Mouse (Mus musculus) Muller cell, postnatal 12 days (primary cell): ENCODE results near the gene Gp9.
"Not testable (repeated sequence)": the region's sequence is repeated elsewhere in the genome, so short reads cannot be mapped to it uniquely, and the experiment has no call there.

ENCODE experiments used
- DNase-seq: peaks from one replicate; pipeline ENCODE4 v3.0.0-alpha.2; 2015; ENCODE audit errors: inconsistent ontology term

Gp9 gene

DNA sequence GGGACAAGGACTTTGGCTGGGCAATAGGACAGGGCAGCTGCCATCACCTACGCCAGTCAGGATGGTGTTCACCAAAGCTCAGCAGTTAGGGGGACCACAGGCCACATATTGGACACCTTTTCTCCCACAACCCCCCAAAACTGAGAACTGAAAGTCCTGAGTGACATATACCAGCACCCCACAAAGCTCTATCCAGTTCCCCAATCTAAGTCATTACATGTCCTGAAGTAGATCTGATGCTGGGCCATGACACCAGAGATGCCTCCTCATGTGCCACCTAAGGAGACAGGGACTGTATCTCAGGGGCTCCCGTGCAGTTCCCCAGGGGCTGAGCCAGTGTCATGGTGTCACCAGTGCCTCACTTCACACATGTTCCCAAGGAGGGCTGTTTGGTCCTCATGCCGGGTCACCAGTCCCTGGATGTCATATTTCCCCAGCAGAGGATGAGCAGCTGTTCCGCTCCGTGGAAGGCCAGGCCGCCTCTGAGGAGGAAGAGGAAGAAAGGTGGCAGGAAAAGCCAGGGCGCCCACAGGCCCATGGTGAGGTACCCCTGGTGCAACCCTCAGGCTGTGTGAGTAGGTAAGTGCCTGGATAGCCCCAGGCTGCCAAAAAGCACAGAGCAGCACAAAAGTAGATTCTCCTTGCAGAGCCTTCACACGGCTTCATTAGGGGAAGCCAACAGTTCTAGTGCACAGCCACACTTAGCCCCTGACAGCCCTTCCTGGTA is 27.5 kb upstream of the Gp9 start:
- no peak for DNase-seq

DNA sequence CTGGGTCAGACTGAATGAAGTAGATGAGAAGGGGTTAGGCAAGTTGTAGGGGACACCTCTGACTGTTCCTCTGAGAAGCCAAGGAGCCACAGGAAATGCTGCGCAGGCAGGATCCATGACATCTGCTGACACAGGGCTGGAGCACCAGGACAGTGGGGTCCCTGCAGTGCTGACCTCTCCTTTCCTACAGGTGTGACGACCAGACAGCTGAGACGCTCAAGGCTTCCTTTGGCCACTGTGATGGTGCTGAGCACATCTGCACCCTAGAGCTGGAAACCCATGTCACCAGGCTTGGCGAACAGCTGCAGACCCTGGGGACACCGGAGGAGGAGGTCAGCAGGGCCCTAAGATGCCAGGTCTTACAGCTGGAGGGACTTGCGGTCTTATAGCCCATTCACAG is 26.3 kb upstream of the Gp9 start:
- DNase-seq = no peak

DNA sequence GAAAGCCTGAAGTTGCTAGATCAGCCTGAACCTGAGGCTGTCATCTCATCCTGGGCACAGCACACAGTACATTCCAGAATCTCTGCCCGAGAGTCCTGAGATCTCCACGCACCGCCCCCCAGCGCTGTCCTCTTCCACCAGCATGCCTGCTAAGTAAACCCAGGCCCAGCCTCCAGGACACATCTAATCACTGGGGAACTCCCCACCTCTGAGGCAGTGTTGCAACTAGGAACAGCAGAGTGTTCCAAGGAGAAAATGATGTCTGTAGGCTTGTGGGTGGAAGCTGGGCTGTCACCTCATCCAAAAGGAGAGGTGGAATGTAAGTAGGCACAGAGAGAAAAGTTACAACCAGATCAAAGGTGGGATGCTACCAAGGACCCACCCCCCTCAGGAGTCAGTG is 22.7 kb upstream of the Gp9 start:
- DNase-seq = no peak

DNA sequence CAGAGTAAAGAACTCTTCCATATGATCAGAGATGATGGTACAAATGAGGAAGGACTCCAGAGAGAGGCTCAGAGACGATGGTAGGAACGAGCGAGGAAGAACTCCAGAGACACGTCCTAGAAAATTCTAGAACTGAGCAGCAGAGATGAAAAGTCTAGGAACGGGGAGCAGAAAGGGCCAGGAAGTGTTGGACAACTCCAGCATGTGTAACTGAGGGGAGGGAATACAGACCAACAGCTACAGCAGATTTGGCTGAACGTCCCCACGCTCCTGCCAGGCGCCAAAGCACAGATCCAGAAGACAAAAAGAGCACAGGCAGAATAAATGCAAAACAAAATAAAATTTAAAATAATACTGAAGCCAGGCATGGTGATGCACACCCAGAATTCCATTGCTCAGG is 21.0 kb upstream of the Gp9 start:
- no peak for DNase-seq

DNA sequence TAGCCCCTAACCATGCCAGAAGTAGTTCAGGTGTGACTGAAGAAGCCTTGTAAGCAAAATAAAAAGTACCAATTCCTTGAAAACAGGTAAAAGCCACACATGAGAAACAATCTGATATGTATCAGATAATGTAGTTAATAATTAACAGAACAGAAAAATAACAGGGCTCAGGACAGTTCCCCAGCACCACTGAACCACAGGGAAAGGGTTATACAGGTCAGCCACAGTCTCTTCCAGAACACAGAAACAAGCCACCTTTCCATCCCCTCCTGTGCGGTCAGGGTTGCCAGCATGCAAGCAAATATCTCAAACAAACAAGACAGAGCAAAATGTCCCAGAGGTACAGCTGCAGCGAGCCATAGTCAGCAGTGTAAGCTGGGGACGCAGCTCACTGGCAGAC is 18.5 kb upstream of the Gp9 start:
- no peak for DNase-seq

DNA sequence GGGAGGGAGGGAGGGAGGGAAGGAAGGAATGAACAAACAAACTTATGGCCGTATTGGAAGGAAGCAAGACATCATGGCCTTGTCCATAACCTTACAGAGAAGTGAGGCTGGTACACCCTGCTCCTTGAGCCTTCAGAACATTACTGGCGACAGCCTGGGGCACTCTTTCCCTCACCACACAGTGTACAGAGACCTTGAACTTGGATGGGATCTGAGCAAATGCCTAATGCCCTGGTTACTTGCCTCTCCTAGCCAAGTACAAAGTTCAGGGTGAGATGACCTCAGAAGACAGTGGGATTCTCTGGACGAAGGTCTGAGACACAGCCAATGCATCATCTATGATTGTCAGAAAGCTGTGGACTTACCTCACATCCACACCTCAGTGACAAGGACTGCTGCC is 18.0 kb upstream of the Gp9 start:
- DNase-seq = no peak

DNA sequence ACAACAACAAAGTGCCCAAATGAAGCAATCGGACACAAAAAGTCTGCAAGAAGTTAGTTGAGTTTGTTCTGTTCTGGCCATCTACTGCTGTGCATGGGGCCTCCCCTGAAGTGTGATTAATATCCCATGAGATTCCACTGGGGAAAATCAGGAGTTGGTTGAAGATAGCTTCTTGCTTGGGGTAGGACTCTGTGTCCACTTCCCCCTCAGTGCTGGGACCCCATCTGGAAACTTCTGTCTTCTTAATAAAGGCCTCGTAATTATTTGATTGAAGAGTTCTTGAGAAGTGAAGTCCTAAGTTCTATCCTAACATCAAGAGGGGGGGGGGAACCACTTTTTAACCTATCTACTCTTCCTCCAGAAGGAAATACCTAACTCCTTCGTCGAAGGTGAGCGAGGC is 15.7 kb upstream of the Gp9 start:
- no peak for DNase-seq

DNA sequence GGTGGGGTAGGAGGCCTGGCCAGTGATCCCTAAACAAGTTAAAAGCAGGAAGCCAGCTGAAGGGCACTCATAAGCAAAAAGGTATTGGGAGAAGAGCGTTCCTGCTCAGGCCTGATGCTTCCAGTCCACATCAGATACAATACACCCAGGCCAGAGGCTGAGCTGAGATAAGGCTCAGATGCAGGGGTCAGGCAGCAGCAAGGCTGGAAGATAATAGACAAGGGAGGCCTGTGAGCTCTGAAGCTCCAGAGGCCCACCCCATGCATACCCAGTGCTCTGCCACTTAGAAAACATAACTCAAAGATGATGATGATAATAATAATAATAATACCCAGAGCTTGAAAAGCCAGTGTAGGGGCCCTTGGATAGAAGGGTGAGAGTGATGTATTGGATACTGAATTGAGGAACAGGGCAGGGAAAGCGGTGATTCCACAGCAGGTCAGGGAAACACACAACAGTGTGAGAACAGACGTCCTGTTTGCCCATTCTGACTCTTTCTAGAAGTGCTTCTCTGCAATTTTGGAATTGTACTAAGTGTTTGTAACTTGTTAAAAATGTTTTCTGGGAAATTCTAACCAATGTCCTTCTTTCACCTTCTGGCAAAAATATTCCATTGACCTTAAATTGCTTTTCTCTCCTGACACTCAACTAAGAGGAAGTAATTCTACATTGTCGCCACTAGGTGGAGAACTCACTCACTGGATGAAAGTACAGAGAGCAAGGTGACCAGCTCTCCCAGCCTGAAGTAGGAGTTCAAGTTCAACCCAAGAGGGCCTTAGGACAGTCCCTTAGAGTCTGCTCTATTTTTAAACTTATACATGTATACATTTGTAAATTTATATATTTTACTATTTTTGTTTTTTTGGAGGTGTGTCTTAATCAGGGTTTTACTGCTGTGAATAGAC is 14.2 kb upstream of the Gp9 start:
- DNase-seq = no peak

DNA sequence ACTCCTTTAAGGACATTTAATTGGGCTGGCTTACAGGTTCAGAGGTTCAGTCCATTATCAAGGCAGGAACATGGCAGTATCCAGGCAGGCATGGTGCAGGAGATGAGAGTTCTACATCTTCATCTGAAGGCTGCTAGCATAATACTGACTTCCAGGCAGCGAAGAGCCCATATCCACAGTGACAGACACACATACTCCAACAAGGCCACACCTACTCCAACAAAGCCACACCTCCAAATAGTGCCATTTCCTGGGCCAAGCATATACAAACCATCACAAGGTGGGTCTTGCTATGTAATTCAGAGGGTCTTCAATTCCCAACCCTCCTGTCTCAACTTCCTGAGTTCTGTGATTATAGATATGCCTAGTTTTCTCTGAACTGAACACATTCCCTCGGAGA is 13.6 kb upstream of the Gp9 start:
- not testable (repeated sequence) for DNase-seq

DNA sequence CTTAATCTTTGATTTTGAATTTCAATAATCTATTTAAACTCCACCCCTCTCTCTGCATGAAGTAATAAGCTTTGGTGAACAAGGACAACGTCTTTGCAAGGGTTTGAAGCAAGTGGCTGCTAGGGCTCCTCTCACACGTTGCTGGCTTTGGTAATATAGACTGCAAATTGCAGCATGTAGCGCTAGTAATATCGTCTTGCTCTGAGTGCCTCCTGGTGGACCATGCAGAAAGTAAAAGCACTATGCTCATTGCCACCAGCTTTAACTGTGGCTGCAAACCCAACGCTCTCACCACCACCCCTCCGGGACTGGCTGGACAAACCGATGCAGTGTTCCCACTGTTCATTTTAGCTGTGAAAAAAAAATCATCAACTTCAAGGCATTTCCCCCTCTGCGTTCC is 7.2 kb upstream of the Gp9 start:
- no peak for DNase-seq

DNA sequence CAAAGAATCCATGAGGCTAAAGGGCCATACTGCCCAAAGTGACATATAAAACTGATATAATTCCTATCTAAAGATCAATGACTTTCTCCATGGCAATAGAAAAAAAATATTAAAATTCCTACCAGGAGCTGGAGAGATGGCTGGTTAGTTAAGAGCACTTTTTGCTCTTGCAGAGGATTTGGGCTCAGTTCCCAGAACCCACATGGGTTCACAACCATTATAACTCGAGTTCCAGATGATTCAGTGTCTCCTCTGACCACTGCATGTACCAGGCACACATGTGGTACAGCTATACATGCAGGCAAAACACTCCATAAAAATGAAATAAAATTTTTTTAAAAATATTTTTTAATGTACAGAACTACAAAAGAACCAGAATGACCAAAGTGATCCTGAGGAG is 3.4 kb upstream of the Gp9 start:
- no peak for DNase-seq

DNA sequence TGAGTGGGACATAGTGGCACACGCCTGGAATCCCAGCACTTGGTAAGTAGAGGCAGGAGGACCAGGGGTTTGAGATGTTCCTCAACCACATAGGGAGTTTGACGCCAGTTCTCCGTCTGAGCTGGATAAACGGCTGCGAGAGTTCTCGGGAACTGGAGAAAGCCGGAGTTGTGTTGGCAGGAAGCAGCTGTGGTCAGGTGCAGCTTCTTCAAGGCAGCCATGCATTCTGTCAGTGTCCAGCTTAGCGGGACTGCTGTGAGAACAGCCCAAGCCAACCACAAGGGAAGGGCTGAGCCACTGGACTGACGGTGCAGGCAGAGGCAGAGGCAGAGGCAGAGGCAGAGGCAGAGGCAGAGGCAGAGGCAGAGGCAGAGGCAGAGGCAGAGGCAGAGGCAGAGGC is 3.0 kb upstream of the Gp9 start:
- no peak for DNase-seq

DNA sequence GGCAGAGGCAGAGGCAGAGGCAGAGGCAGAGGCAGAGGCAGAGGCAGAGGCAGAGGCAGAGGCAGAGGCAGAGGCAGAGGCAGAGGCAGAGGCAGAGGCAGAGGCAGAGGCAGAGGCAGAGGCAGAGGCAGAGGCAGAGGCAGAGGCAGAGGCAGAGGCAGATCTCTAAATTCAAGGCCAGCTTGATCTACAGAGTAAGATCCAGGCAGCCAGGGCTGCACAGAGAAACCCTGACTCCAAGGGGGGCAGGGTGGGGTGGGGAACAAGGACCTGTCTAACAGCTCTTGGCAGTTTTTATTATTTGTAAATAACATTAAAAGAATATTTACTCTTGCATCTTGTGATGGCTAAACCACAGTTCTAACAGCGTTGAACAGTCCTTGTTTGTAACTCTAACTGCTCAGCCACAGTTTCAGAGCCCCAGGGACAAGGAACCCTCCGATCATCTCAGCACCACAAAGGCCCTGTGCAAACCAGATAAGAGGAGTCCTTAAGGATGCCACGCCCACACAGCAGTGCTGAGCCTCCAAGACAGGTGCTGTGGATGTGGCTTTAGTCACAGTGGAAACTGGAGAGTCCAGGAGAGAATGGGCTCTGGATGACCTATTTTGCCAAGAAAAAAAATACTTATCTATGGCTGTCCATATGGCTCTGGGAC is 2.2 kb upstream of the Gp9 start:
- DNase-seq = no peak

DNA sequence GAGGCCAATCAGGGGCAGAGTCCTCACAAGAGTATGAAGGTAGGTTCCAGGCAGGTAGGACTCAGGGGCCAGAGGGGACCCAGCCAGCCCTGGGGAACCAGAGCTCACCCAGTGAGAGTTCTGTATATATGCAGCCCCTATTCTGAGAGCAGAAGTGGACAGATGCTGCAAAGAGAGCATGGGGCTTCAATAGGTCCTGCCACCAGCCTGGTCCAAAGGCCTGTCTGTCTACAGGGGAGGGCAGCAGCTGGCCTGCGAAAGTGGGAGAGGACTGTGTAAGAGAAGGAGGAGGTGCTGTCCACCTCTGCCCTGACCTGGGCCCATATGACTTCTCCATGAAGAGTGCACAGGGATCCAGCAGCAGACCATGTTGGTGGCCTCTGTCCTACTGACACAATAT is 1.2 kb upstream of the Gp9 start:
- no peak for DNase-seq

DNA sequence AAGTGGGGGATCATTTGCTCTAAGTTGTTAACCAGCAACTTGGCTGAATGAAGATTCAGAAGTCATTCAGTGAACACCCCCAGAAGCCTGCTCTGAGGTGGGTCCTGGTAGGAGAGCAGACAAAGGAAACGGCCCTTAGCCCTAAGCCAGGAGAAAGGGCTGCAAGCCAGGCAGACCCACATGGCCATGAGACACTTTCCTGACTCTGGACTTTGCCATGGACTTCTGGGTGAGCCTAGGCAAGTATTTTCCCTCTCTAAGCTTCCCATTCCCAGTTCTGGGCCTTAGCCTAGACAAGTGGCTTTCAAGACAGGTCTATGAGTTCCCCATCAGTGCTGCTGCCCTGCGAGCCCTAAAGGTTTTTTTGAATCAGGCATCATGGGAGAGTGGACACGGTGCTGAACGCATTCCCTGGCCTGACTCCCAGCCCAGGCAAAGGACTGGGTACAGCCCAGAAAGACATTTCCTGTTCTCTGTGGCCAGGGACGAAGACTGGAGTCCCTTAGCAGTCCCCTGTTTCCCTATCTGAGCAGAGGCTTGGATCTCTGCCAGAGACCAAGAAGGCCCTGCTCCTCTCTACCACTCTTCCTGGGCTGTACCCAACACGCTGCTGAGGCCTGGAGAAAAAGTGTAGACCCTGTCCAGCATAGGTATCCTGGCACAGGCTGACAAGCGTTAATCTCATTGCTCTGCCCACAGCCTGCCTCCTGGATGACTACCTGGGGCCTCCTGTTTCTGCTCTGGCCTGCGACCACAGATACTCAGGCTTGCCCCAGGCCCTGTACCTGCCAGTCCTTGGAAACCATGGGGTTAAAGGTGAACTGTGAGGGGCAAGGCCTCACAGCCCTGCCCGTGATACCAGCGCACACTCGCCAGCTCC is 662 bp downstream of the Gp9 start:
- peak; percentile 24 for DNase-seq

DNA sequence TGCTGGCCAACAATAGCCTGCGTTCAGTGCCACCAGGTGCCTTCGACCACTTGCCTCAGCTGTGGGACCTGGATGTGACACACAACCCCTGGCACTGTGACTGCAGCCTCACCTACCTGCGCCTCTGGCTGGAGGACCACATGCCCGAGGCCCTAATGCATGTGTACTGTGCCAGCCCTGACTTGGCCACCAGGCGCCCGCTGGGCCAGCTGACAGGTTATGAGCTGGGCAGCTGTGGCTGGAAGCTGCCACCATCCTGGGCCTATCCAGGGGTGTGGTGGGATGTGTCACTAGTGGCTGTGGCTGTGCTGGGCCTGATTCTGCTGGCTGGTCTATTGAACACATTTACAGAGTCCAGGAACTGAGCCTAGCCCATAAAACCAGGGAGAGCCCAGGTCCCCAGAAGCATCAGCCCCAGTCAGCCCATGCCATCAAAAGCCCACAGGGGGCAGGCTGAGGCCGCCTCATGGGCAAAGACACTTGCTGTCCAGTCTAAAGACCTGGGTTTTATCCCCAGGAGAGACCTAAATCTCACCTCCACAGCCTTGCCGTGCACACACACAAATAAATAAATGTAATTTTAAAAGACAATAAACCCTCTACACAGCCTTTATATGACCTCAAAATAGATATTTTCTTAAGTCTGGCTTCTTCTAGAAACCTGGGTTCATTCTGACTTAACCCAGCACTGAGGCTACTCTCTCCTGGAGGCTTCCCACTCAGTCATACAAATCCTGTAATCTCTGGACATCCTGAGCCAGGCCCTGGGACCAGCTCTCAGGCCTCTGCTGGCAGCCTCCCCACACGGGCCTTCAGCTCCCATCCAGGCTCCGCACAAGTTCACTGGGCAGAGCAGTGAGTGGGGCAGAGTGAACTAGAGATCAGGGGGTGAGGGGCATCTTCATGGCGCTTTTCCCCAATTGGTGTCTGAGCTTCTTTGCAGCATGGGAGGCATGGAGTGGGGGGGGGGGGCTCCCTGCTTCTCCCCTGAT is 1.6 kb downstream of the Gp9 start:
- no peak for DNase-seq

DNA sequence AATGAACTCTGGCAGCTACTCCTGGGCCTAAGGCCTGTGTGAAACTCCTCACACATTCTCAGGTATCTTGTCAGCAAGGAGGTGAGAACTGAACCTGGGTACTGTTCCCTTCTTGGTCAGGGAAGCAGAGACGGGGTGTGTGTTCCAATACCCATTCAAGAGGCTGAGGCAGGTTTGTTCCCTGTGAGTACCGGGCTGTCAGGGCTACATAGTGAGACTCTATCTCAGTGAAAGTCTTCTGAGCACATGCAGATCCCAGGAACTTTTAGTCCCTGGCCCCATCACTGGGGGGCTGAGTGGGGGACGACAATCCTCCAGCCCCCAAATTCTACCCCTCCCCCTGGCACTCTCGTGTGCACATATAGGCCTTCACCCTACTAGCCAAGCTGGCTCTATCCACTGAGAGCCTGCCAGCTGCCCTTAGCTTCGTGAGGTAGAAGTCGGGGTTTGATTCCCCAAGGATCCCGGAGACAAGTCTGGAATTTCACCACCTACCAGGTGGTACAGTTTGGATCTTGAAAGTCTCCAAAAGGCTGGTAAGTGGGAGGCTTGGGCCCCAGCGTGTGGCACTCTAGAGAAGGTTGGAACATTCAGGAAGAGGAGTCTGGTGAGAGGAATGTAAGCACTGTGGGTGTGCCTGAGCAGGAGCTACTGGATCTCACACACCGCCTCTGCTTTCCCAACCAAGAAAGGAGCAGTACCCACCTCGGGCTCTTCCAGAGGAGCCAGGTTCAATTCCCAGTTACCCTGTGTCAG is 2.9 kb downstream of the Gp9 start:
- DNase-seq = no peak

DNA sequence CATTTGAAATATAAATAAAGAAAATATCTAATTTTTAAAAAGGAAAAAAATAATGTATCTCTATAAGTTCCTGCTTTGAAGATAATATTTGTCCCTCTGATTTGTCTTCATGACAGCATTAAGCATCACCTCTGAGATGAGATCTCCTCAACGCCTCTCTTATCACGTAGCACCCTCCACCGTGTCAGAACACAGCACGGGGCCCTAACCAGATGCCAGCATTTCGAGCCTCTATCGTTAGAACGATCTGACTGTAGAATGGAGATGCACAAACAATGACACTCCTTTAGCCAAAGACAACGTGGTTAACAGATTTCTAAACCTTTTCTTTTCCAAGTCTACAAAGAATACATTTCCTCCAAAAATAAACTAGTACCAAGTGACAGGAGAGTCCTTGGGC is 6.2 kb downstream of the Gp9 start:
- no peak for DNase-seq

DNA sequence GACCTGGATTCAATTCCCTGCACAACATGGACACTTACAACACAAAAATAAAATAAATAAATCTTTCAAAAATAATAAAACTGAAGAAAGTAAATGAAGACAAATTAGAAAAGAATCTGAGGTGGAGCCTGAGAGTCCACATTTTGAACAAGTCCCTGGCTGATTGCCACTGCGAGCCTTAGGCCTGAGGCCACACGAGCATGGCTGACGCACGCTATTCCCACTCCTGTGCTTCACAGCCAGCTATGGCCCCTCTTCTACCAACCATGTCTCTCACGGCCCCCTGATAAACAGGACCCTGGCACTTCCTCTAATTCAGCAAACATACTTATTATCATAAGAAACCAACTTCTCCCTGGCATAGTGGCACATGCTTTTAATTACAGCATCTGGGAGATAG is 8.7 kb downstream of the Gp9 start:
- no peak for DNase-seq
